Mouse (Mus musculus) left cerebral cortex, adult 18-20 months (tissue): ENCODE results near the gene Kcnb1. TPM values are rescaled to one million over a fixed set of nuclear protein-coding genes. Genes with fewer than 3 reads are reported as not detected.
"Not testable (repeated sequence)": the region's sequence is repeated elsewhere in the genome, so short reads cannot be mapped to it uniquely, and the experiment has no call there.

Source experiments
- DNase-seq, 2 experiments: peaks; one replicate each; pipeline ENCODE4 v3.0.0; 2021 to 2022; ENCODE audit warnings: low spot score in 2 of 2, mixed read lengths in 1 of 2
- total RNA-seq, 2 experiments: library from RNA; stranded (reverse); gene quantifications; 2 replicates each; pipeline ENCODE4 v1.2.3; 2021

The Kcnb1 gene
- total RNA-seq, 2 experiments from 2014 or later, result 197 to 205 TPM

- no peak for DNase-seq
These were observed 16.1 kb upstream of the Kcnb1 start for GRCm38 (mm10) chr2:167205918-167206629.

GRCm38 (mm10) chr2:167204686-167205085 lies 14.7 kb upstream of the Kcnb1 start:
- not testable (repeated sequence) for DNase-seq

DNA sequence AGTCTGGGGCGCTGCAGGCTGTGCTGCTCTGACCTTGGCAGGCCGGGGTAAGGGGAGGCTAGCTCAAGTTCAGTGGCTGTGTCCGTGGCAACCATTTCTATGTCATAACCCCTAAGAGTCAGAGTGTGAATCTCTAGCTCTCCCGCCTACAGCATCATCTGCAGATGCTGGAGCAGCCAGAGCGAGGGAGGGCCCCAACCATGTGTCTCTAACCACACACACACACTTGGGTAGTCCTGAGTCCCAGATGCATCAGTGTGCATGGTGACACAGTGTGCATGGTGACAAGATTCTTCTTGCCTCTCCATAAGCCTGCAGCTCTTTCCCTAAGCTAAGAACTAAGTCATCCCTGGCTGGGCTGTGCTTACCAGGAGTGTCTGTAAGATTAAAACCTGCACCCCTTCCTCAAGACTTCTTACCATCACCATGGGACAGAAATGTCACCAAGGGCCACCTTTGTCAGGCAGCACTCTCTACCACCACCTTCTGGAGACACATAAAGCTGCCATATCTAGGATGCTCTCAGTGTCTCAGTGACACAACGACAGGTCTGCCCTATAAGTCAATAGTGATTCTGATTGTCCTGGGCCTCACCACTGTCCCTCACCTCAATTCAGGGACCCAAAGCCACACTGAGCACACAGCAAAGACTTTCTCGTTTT lies 13.7 kb upstream of the Kcnb1 start:
- peak in 1 of 2 experiments; percentile 36 for DNase-seq

GRCm38 (mm10) chr2:167201463-167202291 lies 11.7 kb upstream of the Kcnb1 start:
- peak; percentile 87 to 89 for DNase-seq

DNA sequence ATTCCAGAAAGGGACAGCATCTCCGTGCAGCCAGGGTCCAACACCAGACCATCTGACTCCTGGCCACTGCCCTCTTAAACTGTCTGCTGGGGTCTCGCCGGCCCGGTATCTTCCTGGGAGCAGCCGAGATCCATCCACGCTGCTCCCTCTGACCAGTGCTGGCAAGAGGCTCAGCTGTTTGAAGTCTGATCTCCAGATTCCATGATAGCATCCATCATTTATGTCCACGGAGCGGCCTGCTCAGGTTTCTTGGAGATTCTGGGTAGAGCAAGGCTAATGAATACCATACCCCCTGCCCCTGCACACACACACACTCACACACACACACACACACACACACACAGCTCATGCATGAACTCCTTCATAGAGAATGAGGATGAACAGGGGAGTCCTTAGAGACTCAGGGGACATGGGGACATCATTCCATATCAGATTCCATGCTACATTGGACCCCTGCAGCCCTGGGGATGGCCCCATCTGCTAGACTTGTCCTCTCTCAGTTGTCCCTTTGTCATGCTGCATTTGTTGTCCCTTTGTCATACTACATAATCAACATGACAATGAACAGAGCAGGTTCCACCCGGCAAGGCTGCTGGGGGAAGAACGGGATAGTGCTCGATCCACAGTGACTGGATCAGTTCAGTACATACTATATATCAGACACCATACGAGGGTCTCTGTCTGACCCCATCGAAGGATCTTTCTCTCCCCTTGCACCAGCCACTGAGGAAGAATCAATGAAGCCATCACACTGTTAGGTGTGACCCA lies 8.9 kb upstream of the Kcnb1 start:
- no peak for DNase-seq

DNA sequence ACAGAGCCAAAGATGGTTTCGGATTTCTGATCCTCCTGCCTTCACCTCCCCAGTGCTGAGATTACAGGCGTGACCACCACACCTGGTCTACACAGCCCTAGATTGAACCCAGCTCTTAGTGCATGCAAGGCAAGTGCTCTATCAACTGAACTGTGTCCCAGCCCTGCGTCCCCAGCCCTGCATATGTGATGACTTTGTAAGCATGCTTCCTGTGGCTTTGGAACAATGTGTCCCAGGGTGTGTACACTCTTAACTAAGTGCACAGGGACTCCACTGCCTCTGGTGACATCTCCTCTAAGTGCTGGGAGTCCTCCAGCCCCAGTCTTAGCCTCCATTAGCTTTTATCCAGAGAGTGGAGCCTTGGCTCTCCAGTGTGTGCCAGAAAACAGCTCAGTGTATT lies 3.4 kb upstream of the Kcnb1 start:
- no peak for DNase-seq

- DNase-seq, result peak in 1 of 2 experiments; percentile 58
These were observed 472 bp downstream of the Kcnb1 start for GRCm38 (mm10) chr2:167189291-167190075.

- no peak for DNase-seq
These were observed 1.4 kb downstream of the Kcnb1 start for GRCm38 (mm10) chr2:167188315-167189207.

DNA sequence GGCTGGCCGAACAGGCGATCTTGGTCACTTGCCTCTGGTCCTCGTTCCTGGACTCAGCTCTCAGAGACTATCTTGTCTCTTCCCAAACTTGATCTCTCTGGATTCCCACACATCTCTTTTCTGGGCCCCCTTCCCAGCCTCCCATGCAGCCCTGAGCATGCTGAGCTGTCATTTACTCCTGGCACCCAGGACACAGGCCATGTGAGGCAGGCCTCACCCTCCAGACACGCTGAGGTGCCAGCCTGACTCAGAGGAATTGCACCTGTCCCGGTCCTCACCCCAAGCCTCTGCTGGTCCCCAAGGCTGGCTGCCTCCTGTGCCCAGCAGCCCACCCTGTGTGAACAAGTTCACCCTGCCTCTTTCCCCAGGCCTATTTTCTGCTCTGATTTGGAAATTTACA lies 2.8 kb downstream of the Kcnb1 start:
- DNase-seq, result no peak

- DNase-seq, result no peak
These were observed 3.4 kb downstream of the Kcnb1 start for GRCm38 (mm10) chr2:167186544-167186943.

- DNase-seq, result no peak
These were observed 4.0 kb downstream of the Kcnb1 start for GRCm38 (mm10) chr2:167186003-167186402.

GRCm38 (mm10) chr2:167185432-167185831 lies 4.5 kb downstream of the Kcnb1 start:
- DNase-seq, result no peak

- DNase-seq, result no peak
These were observed 8.1 kb downstream of the Kcnb1 start for GRCm38 (mm10) chr2:167181662-167182389.

- no peak for DNase-seq
These were observed 8.9 kb downstream of the Kcnb1 start for GRCm38 (mm10) chr2:167181096-167181495.

DNA sequence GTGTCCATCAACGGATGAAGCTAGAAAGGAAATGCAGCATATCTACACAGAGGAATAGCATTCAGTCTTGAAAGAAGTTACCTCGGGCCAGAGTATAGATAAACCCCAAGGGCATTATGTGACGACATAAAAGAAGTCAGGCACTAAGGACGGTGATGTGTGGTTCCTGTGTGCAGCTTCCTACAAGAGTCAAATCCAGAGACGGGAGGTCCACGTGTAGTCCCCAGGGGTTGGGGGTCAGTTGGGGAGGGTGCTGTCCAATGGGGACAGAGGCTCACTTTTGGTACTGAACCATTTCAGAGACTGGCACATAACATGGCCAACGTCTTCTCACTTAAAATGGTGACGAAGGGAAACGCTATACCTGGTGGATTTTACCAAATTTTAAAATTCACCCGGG lies 10.7 kb downstream of the Kcnb1 start:
- DNase-seq, result no peak

DNA sequence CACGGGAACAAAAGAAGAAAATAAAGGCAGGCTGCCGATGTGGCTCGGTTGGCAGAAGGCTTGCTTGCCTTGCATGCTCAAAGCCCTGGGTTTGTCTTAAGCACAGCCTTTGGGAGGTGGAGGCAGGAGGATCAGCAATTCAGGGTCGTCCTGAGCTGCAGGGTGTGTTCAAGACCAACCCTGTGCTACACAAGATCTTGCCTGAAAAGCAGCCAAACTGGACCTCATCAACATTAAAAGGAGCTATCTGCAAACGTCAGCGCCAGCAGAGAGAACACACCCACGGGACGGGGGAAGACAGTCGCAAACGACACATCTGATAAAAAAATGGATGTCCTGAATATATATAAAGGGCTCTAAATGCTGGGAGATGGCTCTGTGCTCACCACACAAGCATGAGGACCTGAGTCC lies 12.7 kb downstream of the Kcnb1 start:
- peak; percentile 65 to 78 for DNase-seq

DNA sequence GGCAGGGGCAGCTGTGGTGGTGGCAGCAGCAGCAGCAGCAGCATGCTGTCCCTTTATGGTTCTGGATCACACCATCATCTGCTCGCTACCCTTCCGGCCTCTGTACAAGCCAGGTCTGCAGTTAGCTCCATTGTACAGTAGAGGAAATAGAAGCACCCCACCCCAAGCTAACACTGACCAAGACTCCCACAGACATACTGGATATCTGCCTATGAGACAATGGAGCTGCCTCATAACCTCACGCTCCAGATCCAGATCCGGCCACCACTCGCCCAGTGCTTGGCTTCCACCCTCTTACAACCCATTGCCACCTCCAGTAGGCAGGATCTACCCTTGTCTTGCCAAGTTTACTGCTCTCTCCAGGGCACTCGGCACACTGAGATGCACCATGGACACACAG lies 14.7 kb downstream of the Kcnb1 start:
- no peak for DNase-seq

GRCm38 (mm10) chr2:167173051-167173875 lies 16.7 kb downstream of the Kcnb1 start:
- DNase-seq, result no peak
